Mouse (Mus musculus) urinary bladder, postnatal 0 days (tissue): ENCODE results near the gene Chrnb2. TPM values are rescaled to one million over a fixed set of nuclear protein-coding genes. Genes with fewer than 3 reads are reported as not detected.

ENCODE experiments used
- polyA plus RNA-seq: library from polyadenylated mRNA; unstranded; fragments of >200 nt; fragmentation: Nextera tagmentation; extraction: Ambion mirVana; gene quantifications from 2 replicates; pipeline ENCODE4 v1.2.1, GENCODE M21; 2015

Gene Chrnb2
- 0.22 and 0.26 TPM in 2 replicates for polyA plus RNA-seq

DNA sequence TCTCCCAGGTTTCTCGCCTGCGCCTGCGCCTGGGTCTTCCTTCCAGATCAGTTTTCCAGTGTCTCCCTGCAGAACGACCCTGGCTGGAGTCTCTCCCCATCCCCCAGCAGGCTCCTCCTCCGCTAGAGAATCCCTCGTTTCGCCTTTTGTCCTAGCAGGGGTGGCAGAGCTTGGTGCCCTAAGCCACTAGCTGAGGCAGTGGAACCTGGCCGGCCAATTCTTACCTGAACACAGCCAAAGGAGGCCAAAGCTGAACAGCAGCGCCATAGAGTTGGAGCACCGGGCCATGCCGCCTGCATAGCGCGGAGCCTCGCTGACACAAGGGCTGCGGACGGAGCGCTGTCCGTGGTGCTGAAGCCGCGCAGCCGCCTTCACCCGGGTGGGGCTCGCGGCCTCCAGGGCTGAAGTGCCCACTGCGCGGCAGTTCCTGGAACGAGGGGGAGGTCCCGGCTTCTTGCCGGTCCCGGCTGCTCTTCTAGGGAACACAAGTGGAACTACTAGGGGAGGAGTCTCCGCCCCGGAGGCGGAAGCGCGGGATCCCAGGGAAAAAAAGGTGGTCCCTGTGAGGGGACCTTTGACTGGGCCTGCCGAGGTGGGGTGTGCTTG lies at the start of gene Chrnb2:
Chrnb2 (minus strand) TSS at position 514 of the 606 bp plus-strand sequence.

DNA sequence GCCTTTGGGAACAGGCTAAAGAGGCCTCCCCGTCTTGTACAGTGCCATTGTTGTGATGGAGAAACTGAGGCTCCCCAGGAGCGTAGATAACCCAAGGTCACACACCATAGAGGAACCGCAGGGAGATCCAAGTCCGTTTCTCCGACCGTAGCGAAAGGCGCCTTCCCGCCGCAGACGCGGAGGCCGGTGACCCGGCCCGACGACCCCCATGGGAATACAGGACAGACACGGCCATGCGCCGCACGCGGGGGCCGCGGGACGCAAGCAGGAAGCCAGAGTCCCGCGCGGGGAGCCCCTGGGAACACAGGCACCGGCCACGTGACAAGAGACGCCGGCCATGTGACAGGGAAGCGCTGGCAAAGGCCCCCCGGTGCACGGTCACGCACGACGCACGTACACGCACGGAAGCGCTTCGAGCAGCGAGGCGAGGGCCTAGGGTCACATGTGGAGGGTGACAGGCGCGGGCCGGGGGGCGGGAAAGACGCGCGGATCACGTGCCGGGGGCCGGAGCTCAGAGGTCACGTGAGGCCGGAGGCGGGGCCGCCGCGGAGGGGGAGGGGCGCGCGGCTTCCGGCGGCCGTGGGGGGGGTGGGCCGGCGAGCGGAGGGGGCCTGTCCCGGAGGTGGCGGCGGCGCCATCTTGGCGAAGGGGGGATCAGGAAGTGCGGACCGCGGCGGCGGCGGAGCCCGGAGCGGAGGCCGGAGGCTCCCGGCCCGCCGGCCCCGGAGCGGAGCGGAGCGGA lies 8.7 kb upstream of the Chrnb2 start, which contains the start of gene Ube2q1:
Ube2q1 (plus strand) TSS at position 649 of the 742 bp plus-strand sequence.

DNA sequence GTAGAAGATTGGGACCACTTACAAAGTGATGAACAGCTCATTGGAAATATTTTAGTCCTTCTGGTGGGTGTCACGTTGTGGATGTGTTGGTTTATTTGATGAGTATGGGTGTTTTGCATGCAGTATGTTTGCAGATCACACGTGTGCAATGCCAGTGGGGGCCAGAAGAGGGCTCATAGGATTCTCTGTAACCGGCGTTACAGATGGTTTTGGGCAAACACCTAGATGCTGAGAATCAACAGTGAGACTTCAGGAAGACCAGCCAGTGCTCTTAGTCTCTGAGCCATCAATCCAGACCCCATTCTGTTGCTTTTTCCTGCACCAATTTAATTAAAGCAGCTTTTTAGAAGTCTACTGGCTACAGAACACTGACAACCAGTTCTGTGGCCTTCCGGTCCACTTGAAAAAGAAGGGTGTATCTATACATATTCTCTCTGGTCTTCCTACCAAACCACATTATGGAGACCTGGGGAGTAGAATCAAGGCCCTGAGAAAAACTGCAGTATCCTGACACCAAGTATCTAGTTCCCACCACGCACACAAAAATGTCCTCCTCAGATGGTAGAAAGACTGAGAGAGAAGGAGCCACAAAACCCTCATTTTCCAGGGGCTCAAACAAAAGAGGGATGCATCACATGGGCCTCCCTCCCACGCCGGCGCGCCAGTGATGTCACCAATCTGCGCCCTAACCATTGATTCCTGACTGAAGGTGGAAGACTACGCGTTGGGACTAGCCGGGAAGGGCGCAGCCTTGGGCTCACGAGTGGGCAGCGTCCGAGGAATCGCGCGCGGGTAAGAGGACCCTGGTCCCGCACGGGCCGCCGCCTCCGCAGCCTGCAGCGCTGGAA lies 49.8 kb downstream of the Chrnb2 start, which contains the start of gene Adar:
Adar (plus strand) TSS at position 664 of the 848 bp plus-strand sequence.

Other genes with a start within 250 kb of the Chrnb2 start
- gene Kcnn3, start 244.5 kb downstream of the Chrnb2 start, polyA plus RNA-seq: 3.6 and 6.3 TPM in 2 replicates
- gene Adar, start 49.6 kb downstream of the Chrnb2 start, polyA plus RNA-seq: 5.5 and 5.9 TPM in 2 replicates
- 6.8 and 7.4 TPM in 2 replicates for gene Ube2q1, start 9.0 kb upstream of the Chrnb2 start, polyA plus RNA-seq
- gene She, start 66.7 kb upstream of the Chrnb2 start, polyA plus RNA-seq: 2.2 and 2.3 TPM in 2 replicates
- gene Il6ra, start 148.6 kb upstream of the Chrnb2 start, polyA plus RNA-seq: 6.3 and 8.8 TPM in 2 replicates
- 7.3 and 7.8 TPM in 2 replicates for gene Atp8b2, start 198.9 kb upstream of the Chrnb2 start, polyA plus RNA-seq
- gene Hax1, start 234.1 kb upstream of the Chrnb2 start, polyA plus RNA-seq: 94.5 and 95.7 TPM in 2 replicates